16 mouse cellular contexts compared by ENCODE assay signal in the genomic region with DNA sequence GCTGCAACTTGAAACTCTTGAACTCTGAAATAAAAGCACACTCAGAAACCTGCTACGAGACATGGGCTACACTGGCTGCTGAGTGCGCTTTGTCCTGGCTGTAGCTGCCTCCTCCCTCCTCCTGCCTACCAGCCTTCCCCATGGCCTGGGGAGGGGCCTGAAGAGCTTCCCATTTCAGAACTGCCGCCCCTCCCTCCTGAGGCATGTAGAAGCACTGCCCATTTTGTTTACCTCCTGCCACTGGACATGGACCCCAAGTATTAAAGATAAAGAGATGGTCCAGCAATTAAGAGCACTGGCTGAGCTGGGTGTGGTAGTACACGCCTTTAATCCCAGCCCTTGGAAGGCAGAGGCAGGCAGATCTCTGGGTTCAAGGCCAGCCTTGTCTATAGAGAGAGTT.
"Had no signal": no experiment of that assay in that cellular context is flagged by ENCODE, and none has a peak within 500 bp of the region (broad histone marks: within the 10 kb centered on the region; RNA-seq: fewer than 3 reads in every experiment).

No protein-coding gene starts in this region.

- DNase-seq: heart, postnatal 10 days; heart, postnatal 14 days; heart, postnatal 36 days; heart, postnatal 4 days; kidney, adult 11 months; kidney, adult 18-20 months; kidney, adult 2 months; kidney, adult 8-10 months; kidney, adult 9 months; kidney, postnatal 10 days; kidney, postnatal 14 days; kidney, postnatal 25 days; kidney, postnatal 36 days; kidney, postnatal 4 days; layer of hippocampus, adult 9-11 months; layer of hippocampus, postnatal 36 days had no signal
